Mouse (Mus musculus) v-Abl transformed pro-B cells (cell line): ENCODE measurements around the gene Fdxacb1.

ENCODE experiments used
- in situ Hi-C, 2 experiments: fragments of 400-800 bp; cut with MboI; formaldehyde crosslinking; loops; one replicate each; pipeline ENCODE4 v1.15.1; 2025; ENCODE audit not compliant: unreplicated experiment in 2 of 2

Gene Fdxacb1

GRCm38 (mm10) chr9:50782155-50782554 lies 14.1 kb downstream of the Fdxacb1 start:
- in situ Hi-C loops = no loop called here

- in situ Hi-C loops = loop anchor here (5.0 to 10.0 kb wide), 2 partner anchors 357 to 1120 kb away; no protein-coding TSS in a partner anchor
These were observed 27.2 kb downstream of the Fdxacb1 start for GRCm38 (mm10) chr9:50795266-50795665.

GRCm38 (mm10) chr9:50796776-50797175 lies 28.7 kb downstream of the Fdxacb1 start:
- in situ Hi-C loops = loop anchor here (5.0 to 10.0 kb wide), 2 partner anchors 356 to 1118 kb away; no protein-coding TSS in a partner anchor

- in situ Hi-C loops = loop anchor here (5.0 to 10.0 kb wide), 2 partner anchors 355 to 1117 kb away; no protein-coding TSS in a partner anchor
These were observed 29.6 kb downstream of the Fdxacb1 start for GRCm38 (mm10) chr9:50797641-50798040.

- in situ Hi-C loops = loop anchor here (5.0 to 10.0 kb wide), 2 partner anchors 354 to 1116 kb away; no protein-coding TSS in a partner anchor
These were observed 30.3 kb downstream of the Fdxacb1 start for GRCm38 (mm10) chr9:50798368-50798767.

- in situ Hi-C loops = loop anchor here (5.0 kb wide), 4 partner anchors 46 to 341 kb away; partner anchors contain the start of gene Ppp2r1b (in 1 of the 2)
These were observed 32.9 kb downstream of the Fdxacb1 start for GRCm38 (mm10) chr9:50800985-50801384.

- in situ Hi-C loops = loop anchor here (5.0 kb wide), 4 partner anchors 44 to 339 kb away; partner anchors contain the start of gene Ppp2r1b (in 1 of the 2)
These were observed 35.1 kb downstream of the Fdxacb1 start for GRCm38 (mm10) chr9:50803055-50803671.

- in situ Hi-C loops = no loop called here
These were observed 40.4 kb downstream of the Fdxacb1 start for GRCm38 (mm10) chr9:50808471-50808870.

- in situ Hi-C loops = no loop called here
These were observed 41.1 kb downstream of the Fdxacb1 start for GRCm38 (mm10) chr9:50809146-50809545.

- in situ Hi-C loops = no loop called here
These were observed 43.2 kb downstream of the Fdxacb1 start for GRCm38 (mm10) chr9:50811187-50811586.

GRCm38 (mm10) chr9:50811746-50812145 lies 43.7 kb downstream of the Fdxacb1 start:
- in situ Hi-C loops = no loop called here

- in situ Hi-C loops = no loop called here
These were observed 45.8 kb downstream of the Fdxacb1 start for GRCm38 (mm10) chr9:50813796-50814195.

- in situ Hi-C loops = no loop called here
These were observed 47.6 kb downstream of the Fdxacb1 start for GRCm38 (mm10) chr9:50815666-50816065.

GRCm38 (mm10) chr9:50816512-50816911 lies 48.5 kb downstream of the Fdxacb1 start:
- in situ Hi-C loops = no loop called here

- in situ Hi-C loops = no loop called here
These were observed 50.0 kb downstream of the Fdxacb1 start for GRCm38 (mm10) chr9:50818050-50818449.

- in situ Hi-C loops = no loop called here
These were observed 51.7 kb downstream of the Fdxacb1 start for GRCm38 (mm10) chr9:50819716-50820115.

GRCm38 (mm10) chr9:50821651-50822050 lies 53.6 kb downstream of the Fdxacb1 start:
- in situ Hi-C loops = no loop called here

- in situ Hi-C loops = no loop called here
These were observed 54.2 kb downstream of the Fdxacb1 start for GRCm38 (mm10) chr9:50822216-50822615.
